Mouse (Mus musculus): Measurements from ENCODE around the gene Hps5.
"Not testable (repeated sequence)": the region's sequence is repeated elsewhere in the genome, so short reads cannot be mapped to it uniquely, and the experiment has no call there.

The Hps5 gene

GRCm38 (mm10) chr7:46827803-46828184 lies 31.9 kb upstream of the Hps5 start:
- no peak for DNase-seq (ENCODE audit: low read depth, low spot score)

GRCm38 (mm10) chr7:46827046-46827802 lies 31.4 kb upstream of the Hps5 start:
- no peak for DNase-seq (ENCODE audit: low read depth, low spot score)

GRCm38 (mm10) chr7:46820876-46821632 lies 25.2 kb upstream of the Hps5 start:
- not testable (repeated sequence) for DNase-seq (ENCODE audit: low read depth, low spot score)

GRCm38 (mm10) chr7:46814012-46814411 lies 18.1 kb upstream of the Hps5 start:
- no peak for DNase-seq (ENCODE audit: low read depth, low spot score)

GRCm38 (mm10) chr7:46810325-46810724 lies 14.5 kb upstream of the Hps5 start:
- DNase-seq (ENCODE audit: low read depth, low spot score) = no peak

- no peak for DNase-seq (ENCODE audit: low read depth, low spot score)
Measured at GRCm38 (mm10) chr7:46796779-46797178, 915 bp upstream of the Hps5 start.

GRCm38 (mm10) chr7:46796206-46796679 lies 379 bp upstream of the Hps5 start:
- DNase-seq (ENCODE audit: low read depth, low spot score) = no peak

- DNase-seq (ENCODE audit: low read depth, low spot score) = no peak
Measured at GRCm38 (mm10) chr7:46793871-46794270, 2.0 kb downstream of the Hps5 start.

- no peak for DNase-seq (ENCODE audit: low read depth, low spot score)
Measured at GRCm38 (mm10) chr7:46789177-46789849, 6.6 kb downstream of the Hps5 start.

GRCm38 (mm10) chr7:46770706-46771105 lies 25.2 kb downstream of the Hps5 start:
- peak; percentile 31 for DNase-seq (ENCODE audit: low read depth, low spot score)

GRCm38 (mm10) chr7:46768451-46768850 lies 27.4 kb downstream of the Hps5 start:
- no peak for DNase-seq (ENCODE audit: low read depth, low spot score)

- no peak for DNase-seq (ENCODE audit: low read depth, low spot score)
Measured at GRCm38 (mm10) chr7:46767371-46767770, 28.5 kb downstream of the Hps5 start.

- DNase-seq (ENCODE audit: low read depth, low spot score) = no peak
Measured at GRCm38 (mm10) chr7:46764672-46765071, 31.2 kb downstream of the Hps5 start.

- DNase-seq (ENCODE audit: low read depth, low spot score) = no peak
Measured at GRCm38 (mm10) chr7:46762601-46763000, 33.3 kb downstream of the Hps5 start.

GRCm38 (mm10) chr7:46761049-46761795 lies 34.6 kb downstream of the Hps5 start:
- no peak for DNase-seq (ENCODE audit: low read depth, low spot score)

- DNase-seq (ENCODE audit: low read depth, low spot score) = no peak
Measured at GRCm38 (mm10) chr7:46751490-46751889, 44.4 kb downstream of the Hps5 start, which contains the start of gene Saa2. Saa2 (plus strand) TSS chr7:46751790.

GRCm38 (mm10) chr7:46748459-46748858 lies 47.4 kb downstream of the Hps5 start:
- no peak for DNase-seq (ENCODE audit: low read depth, low spot score)

GRCm38 (mm10) chr7:46746381-46746780 lies 49.5 kb downstream of the Hps5 start:
- DNase-seq (ENCODE audit: low read depth, low spot score) = no peak

GRCm38 (mm10) chr7:46745816-46746215 lies 50.0 kb downstream of the Hps5 start:
- no peak for DNase-seq (ENCODE audit: low read depth, low spot score)

GRCm38 (mm10) chr7:46742880-46743279 lies 53.0 kb downstream of the Hps5 start, which contains the start of gene Saa1:
Saa1 (minus strand) TSS chr7:46742980.
- not testable (repeated sequence) for DNase-seq (ENCODE audit: low read depth, low spot score)

- not testable (repeated sequence) for DNase-seq (ENCODE audit: low read depth, low spot score)
Measured at GRCm38 (mm10) chr7:46740041-46740440, 55.8 kb downstream of the Hps5 start.
